Mouse (Mus musculus) heart, postnatal 0 days (tissue): ENCODE data around the gene Cnot4.

ENCODE experiments used
- CTCF ChIP-seq: IDR thresholded peaks from 2 replicates; pipeline ENCODE4 v1.5.1; 2016; ENCODE audit warnings: antibody characterized with exemption, control low read depth, low read depth
- EP300 ChIP-seq: IDR thresholded peaks from 2 replicates; pipeline ENCODE4 v1.6.1; 2016; ENCODE audit warnings: antibody characterized with exemption, low read depth

- no peak for TF ChIP-seq CTCF
- TF ChIP-seq EP300: no peak
These were observed 90.4 kb downstream of the Cnot4 start for GRCm38 (mm10) chr6:35043127-35043526.
